Mouse (Mus musculus) liver, embryonic 14.5 days (tissue): ENCODE data around the gene Timm29.

Source experiments
- CTCF ChIP-seq: IDR thresholded peaks from 2 replicates; pipeline ENCODE4 v1.5.1; 2016; ENCODE audit warnings: antibody characterized with exemption, low read depth, control low read depth
- EP300 ChIP-seq: IDR thresholded peaks from 2 replicates; pipeline ENCODE4 v1.6.1; 2016; ENCODE audit warnings: antibody characterized with exemption, low read depth

DNA sequence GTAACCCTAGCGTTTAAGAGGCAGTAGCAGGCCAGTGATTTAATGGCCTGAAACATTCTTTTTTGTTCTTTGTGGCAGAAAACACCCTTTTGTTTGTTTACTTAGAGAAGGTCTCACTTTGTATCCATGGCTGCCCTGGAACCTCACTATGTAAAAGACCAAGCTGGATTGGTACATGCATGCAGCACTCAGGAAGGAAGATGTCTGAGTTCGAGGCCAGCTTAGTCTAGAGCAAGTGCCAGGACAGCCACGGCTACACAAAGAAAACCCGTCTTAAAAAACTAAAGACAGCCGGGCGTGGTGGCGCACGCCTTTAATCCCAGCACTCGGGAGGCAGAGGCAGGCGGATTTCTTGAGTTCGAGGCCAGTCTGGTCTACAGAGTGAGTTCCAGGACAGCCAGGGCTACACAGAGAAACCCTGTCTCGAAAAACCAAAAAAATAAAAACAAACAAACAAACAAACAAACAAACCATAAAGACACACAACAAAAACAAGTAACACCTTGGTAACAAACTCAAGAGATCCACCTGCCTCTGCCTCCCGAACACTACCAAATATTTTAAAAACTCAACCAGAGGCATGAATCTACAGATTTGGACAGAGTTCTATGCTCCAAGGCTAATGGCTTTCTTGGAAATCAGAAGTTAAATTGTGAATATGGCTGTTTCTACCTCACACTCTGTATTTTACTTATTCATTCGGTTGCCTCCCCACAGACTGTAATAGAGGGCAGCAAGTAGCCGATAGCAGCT lies 22.5 kb downstream of the Timm29 start:
- TF ChIP-seq CTCF (no peak), EP300 (no peak)
